Mouse (Mus musculus) kidney, postnatal 36 days (tissue): ENCODE data around the gene Pex7.
A peak's percentile ranks its signal among the peaks of the same experiment; 100 is the strongest.
"Not testable (repeated sequence)": the region's sequence is repeated elsewhere in the genome, so short reads cannot be mapped to it uniquely, and the experiment has no call there.

Experiments used
- DNase-seq, 2 experiments: peaks; one replicate each; pipeline ENCODE4 v3.0.0; 2021 to 2022; ENCODE audit warnings: mixed read lengths in 2 of 2

Gene Pex7

GRCm38 (mm10) chr10:19933511-19934383, 26.3 kb upstream of the Pex7 start:
- DNase-seq, result peak; percentile 91 to 94

GRCm38 (mm10) chr10:19932986-19933385, 25.5 kb upstream of the Pex7 start:
- no peak for DNase-seq

DNA sequence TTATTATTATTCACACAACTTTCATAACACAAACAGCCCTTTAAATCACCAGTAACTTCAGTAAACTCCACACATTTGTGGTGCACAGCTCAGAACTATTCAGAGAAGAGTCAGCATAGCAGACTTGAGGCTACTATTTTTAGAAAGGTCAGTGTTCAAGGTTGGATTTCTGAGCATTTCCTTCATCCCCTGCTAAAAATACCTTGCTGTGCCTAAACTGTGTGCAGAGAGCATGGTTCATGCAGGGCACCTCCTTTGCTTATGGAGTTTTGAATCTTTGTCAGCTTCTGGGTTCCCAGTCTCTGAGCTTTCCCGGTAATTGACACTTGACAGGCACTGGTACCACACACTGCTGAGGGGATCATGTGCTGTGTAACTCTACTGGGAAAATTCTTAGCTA, 20.7 kb upstream of the Pex7 start:
- DNase-seq, result no peak

DNA sequence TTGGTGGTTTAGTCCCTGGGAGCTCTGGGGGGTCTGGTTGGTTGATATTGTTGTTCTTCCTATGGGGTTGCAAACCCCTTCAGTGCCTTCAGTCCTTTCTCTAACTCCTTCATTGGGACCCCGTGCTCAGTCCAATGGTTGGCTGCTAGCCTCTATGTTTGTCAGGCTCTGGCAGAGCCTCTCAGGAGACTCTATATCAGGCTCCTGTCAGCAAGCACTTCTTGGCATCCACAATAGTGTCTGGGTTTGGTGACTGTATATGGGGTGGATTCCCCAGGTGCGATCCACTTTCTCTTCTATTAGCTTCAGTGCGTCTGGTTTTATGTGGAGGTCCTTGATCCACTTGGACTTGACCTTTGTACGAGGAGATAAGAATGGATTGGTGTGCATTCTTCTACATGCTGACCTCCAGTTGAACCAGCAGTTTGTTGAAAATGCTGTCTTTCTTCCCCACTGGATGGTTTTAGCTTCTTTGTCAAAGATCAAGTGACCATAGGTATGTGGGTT, 19.0 kb upstream of the Pex7 start:
- DNase-seq, result not testable (repeated sequence)

GRCm38 (mm10) chr10:19924256-19924655, 16.8 kb upstream of the Pex7 start:
- DNase-seq, result no peak

DNA sequence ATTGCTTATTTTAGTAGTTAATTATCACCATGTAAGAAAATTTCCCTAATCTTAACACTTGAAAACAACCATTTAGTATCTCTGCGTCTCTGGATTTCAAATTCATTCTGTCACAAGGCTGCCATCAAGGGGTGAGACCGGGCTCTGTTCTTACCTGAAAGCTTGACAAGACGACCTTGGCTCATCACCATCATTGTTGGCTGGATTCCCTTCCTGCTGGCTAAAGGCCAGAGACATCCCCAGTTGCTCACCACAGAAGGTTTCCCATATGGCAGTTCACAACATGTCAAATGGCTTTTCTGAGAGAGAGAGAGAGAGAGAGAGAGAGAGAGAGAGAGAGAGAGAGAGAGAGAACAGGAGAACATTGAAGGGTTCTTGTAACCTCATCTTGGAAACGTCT, 14.9 kb upstream of the Pex7 start:
- DNase-seq, result peak in 1 of 2 experiments; percentile 40

- DNase-seq, result peak; percentile 83 to 86
Observed at GRCm38 (mm10) chr10:19915301-19915700, 7.8 kb upstream of the Pex7 start.

DNA sequence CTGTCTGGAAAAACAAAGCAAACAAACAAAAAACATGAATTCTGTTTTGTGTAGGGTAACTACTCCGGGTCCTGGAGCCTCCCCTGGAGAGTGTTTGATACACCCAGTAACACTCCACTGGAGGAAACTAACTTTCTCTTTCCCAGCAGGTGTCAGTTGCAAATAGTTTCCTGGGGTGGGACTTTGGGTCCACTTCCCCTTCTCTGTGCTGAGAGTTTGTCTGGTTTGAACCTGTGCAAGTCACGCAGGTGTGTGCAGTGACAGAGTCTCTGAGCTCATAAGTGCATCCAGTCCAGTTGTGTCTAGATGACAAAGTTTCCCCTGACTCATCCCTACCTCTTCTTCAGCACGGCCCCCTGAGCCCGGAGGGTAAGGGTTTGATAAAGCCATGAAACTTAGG, 6.3 kb upstream of the Pex7 start:
- no peak for DNase-seq

DNA sequence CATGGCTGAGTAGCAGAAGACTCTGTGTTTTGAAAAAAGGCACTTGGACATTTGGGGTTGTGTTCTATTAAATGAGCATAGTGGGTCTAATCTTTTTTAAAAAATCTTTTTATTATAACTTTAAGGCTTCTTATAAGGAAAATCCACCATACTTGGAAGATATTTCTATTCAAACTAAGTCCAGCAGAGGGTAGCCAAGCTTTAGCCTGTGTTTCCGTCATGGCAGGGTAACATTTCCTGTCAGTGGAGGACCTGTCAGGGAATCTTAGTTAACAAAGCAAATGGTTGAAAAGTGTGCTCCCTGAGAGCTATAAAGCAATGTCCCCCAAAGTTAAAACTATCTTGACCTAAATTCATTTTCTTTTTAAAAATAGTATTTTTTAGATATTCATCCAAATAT, 4.1 kb upstream of the Pex7 start:
- DNase-seq, result no peak

GRCm38 (mm10) chr10:19910516-19910915, 3.0 kb upstream of the Pex7 start:
- no peak for DNase-seq

- peak in 1 of 2 experiments; percentile 53 for DNase-seq
Observed at GRCm38 (mm10) chr10:19908076-19908475, 587 bp upstream of the Pex7 start.

DNA sequence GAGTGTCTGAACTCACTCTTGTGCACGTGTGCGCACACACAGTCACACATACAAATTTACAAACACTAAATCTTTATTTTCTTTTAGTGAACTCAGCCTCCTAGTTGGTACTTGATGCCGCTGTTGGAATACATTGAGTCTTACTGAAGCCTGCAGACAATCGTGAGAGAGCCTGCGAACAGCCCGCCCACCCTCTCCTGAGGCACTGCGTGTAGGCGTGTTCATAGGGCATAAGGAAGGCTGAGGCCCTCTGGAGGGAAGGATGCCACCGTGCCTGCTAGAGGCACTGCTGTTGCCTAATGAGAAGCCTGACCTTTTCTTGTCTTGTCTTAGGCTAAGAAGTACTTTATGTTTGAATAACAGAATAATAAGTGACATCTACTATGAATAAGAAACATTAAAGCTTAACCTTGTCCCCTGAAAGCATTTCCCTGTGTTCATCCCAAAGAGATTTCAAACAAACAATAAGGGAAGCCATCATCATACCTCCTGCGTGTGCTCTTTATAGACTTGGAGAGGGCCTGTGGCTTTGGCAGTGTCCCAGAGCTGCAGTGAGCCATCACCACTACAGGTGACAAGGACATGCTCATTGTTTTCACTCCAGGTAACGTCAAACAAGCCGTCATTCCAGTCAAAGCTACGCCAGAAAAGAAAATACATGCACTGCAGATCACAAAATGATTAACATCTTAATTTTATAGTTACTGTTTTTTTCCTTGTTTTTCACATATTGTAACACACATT, 3.2 kb downstream of the Pex7 start:
- DNase-seq, result no peak

DNA sequence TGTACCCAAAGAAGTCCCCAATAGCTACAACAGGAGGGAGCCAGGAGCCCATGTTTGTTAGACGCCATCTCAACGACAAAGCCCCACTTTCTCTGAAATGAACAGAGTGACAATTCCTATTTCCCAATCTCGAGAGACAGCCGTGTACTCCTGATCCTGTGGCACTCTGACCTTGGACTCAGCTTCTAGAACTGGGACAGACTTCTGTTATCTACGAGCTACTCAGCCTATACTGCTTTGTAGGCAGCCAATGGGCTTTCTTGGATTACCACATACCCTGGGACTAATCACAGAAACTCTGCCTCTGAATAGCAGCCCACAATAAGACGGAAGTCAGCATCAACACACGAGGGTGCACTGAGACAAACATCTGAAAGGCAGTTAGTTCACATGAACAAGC, 5.5 kb downstream of the Pex7 start:
- DNase-seq, result no peak

DNA sequence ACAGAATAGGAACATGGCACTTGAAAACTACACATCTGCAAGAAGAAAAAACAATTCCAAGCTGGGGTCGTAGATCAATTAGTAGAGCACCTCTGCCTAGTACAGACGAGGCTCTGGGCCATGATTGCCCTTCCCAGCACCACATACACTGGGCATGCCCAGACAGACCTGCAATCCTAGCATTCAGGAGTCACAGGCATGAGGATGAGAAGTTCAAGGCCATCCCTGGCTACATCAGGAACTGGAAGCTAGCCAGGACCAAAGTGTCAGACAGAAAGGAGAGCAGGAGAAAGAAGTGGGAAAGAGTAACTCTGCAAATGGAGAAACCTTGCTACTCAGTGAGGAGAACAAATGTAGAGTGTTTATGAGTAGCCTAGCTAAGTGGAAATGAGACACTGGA, 7.3 kb downstream of the Pex7 start:
- no peak for DNase-seq

GRCm38 (mm10) chr10:19893976-19894375, 13.5 kb downstream of the Pex7 start:
- peak; percentile 29 to 60 for DNase-seq

- DNase-seq, result peak; percentile 17 to 30
Observed at GRCm38 (mm10) chr10:19893146-19893545, 14.3 kb downstream of the Pex7 start.

DNA sequence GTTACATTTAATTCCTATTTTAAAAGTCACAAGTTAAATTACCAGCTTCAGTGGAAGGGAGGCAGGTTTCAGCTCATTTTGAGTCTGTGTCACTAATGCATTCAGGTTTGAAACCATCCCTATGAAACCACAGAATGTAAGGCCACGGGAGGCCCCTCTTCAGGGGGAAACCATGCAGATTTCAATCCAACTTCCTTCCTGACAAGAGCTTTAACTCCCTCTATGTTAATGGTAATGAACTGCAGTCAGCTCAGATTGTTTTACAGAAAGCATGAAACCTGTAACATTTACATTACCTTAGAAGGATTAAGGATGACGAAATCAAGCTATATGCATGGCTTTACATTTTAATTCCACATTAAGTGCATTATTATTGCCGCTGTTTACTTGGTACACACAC, 15.8 kb downstream of the Pex7 start:
- no peak for DNase-seq

GRCm38 (mm10) chr10:19889908-19890307, 17.6 kb downstream of the Pex7 start:
- DNase-seq, result no peak

DNA sequence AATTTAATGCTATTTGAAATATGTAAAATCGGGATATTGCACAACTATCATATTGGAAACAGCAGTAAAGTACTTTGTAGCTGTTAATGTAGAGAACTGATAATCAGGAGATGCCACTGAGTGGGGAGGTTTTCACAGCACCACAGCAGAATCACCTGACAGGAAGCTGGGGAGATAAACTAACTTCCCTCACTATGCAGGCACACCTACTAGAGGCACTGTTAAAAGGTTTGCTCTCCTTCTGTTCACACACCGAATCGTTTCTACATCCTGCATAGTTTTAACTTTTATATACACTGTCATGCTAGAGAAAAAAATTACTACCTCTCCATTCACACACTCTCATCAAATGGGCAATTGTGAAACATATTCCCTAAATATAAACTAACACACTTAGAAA, 21.2 kb downstream of the Pex7 start:
- no peak for DNase-seq

- no peak for DNase-seq
Observed at GRCm38 (mm10) chr10:19884409-19884808, 23.1 kb downstream of the Pex7 start.

GRCm38 (mm10) chr10:19880437-19880836, 27.1 kb downstream of the Pex7 start:
- DNase-seq, result no peak

DNA sequence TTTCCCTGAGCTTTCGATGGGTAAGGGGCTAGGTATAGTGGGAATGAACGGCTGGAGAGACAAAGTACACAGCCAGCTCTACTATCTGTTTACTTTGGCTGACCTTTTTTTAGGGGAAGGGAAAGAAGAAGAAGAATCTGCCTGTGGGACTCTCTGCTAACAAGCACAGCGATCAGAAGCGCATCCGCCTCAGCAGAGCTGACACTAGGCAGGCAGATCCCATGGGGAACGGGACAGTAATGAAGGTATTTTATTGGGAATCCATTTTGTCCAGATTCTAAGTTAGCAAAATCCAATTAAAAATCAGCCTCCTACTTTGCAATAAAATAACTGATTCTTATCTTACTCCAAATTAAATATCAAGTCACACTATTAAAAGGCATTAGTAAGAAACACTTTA, 28.3 kb downstream of the Pex7 start:
- no peak for DNase-seq

GRCm38 (mm10) chr10:19877679-19878078, 29.8 kb downstream of the Pex7 start:
- no peak for DNase-seq

- no peak for DNase-seq
Observed at GRCm38 (mm10) chr10:19877257-19877656, 30.2 kb downstream of the Pex7 start.
